Mouse (Mus musculus): ENCODE results near the gene Opa1. TPM values are rescaled to one million over a fixed set of nuclear protein-coding genes. Genes with fewer than 3 reads are reported as not detected.

The Opa1 gene
- polyA plus RNA-seq, 1 experiment from 2014 or later = 43.0 TPM

- no peaks in the 10 kb centered on the region for H3K9me3 ChIP-seq (replicated peaks; ENCODE audit: control insufficient read depth, low read length)
- peak; percentile 93 for DNase-seq (ENCODE audit: low spot score)
- H3K27ac ChIP-seq (ENCODE audit: low read depth, low read length) = no peak overlapping the region
- peak; percentile 12; the same call in 1 of the 2 replicates for ATAC-seq
- no peak overlapping the region for H3K4me2 ChIP-seq (ENCODE audit: low read length)
- no peaks in the 10 kb centered on the region for H3K4me1 ChIP-seq (ENCODE audit: control insufficient read depth, insufficient read depth, low read length)
- 85% methylated on average over 1 of the region's 1 CpGs for WGBS
- no peak overlapping the region for H3K4me3 ChIP-seq (ENCODE audit: low read depth, low read length)
- no peak overlapping the region for H3K9ac ChIP-seq (ENCODE audit: low read length)
- peaks cover 75% of the 10 kb centered on the region for H3K36me3 ChIP-seq (ENCODE audit: control insufficient read depth, insufficient read depth, low read length)
- no peaks in the 10 kb centered on the region for H3K27me3 ChIP-seq (replicated peaks; ENCODE audit: control insufficient read depth, insufficient read depth, low read length)
These were observed 49.9 kb downstream of the Opa1 start for GRCm38 (mm10) chr16:29629053-29629452.

GRCm38 (mm10) chr16:29635780-29636179, 56.6 kb downstream of the Opa1 start:
- Histone ChIP-seq H3K9ac (ENCODE audit: low read length) (no peak overlapping the region), H3K4me1 (ENCODE audit: control insufficient read depth, insufficient read depth, low read length) (no peaks in the 10 kb centered on the region), H3K9me3 (replicated peaks; ENCODE audit: control insufficient read depth, low read length) (no peaks in the 10 kb centered on the region), H3K27ac (ENCODE audit: low read depth, low read length) (no peak overlapping the region), H3K27me3 (replicated peaks; ENCODE audit: control insufficient read depth, insufficient read depth, low read length) (no peaks in the 10 kb centered on the region), H3K36me3 (ENCODE audit: control insufficient read depth, insufficient read depth, low read length) (peaks cover 56% of the 10 kb centered on the region), H3K4me3 (ENCODE audit: low read depth, low read length) (no peak overlapping the region), H3K4me2 (ENCODE audit: low read length) (no peak overlapping the region)
- 7% methylated on average over 4 of the region's 4 CpGs for WGBS
- ATAC-seq = no peak
- peak; percentile 50 for DNase-seq (ENCODE audit: low spot score)

GRCm38 (mm10) chr16:29642376-29642775, 63.2 kb downstream of the Opa1 start:
- Histone ChIP-seq H3K27me3 (replicated peaks; ENCODE audit: control insufficient read depth, insufficient read depth, low read length) (no peaks in the 10 kb centered on the region), H3K27ac (ENCODE audit: low read depth, low read length) (no peak overlapping the region), H3K9ac (ENCODE audit: low read length) (no peak overlapping the region), H3K4me2 (ENCODE audit: low read length) (no peak overlapping the region), H3K9me3 (replicated peaks; ENCODE audit: control insufficient read depth, low read length) (no peaks in the 10 kb centered on the region), H3K4me1 (ENCODE audit: control insufficient read depth, insufficient read depth, low read length) (no peaks in the 10 kb centered on the region; the same call in 1 of the 2 replicates), H3K4me3 (ENCODE audit: low read depth, low read length) (no peak overlapping the region), H3K36me3 (ENCODE audit: control insufficient read depth, insufficient read depth, low read length) (peaks cover 25% of the 10 kb centered on the region)
- DNase-seq (ENCODE audit: low spot score) (peak; percentile 74), ATAC-seq (peak; percentile 87)
- WGBS = 16% methylated on average over 1 of the region's 1 CpGs

GRCm38 (mm10) chr16:29644871-29645270, 65.7 kb downstream of the Opa1 start:
- H3K27me3 ChIP-seq (replicated peaks; ENCODE audit: control insufficient read depth, insufficient read depth, low read length) = no peaks in the 10 kb centered on the region
- ATAC-seq = no peak
- peaks cover 26% of the 10 kb centered on the region for H3K36me3 ChIP-seq (ENCODE audit: control insufficient read depth, insufficient read depth, low read length)
- no peak overlapping the region for H3K4me3 ChIP-seq (ENCODE audit: low read depth, low read length)
- H3K4me1 ChIP-seq (ENCODE audit: control insufficient read depth, insufficient read depth, low read length) = no peaks in the 10 kb centered on the region; the same call in 1 of the 2 replicates
- H3K4me2 ChIP-seq (ENCODE audit: low read length) = no peak overlapping the region
- no peak for DNase-seq (ENCODE audit: low spot score)
- no peak overlapping the region for H3K27ac ChIP-seq (ENCODE audit: low read depth, low read length)
- no peak overlapping the region for H3K9ac ChIP-seq (ENCODE audit: low read length)
- WGBS = 70% methylated on average over 3 of the region's 3 CpGs
- H3K9me3 ChIP-seq (replicated peaks; ENCODE audit: control insufficient read depth, low read length) = no peaks in the 10 kb centered on the region

GRCm38 (mm10) chr16:29646202-29646601, 67.1 kb downstream of the Opa1 start:
- H3K36me3 ChIP-seq (ENCODE audit: control insufficient read depth, insufficient read depth, low read length) = peaks cover 30% of the 10 kb centered on the region
- H3K9ac ChIP-seq (ENCODE audit: low read length) = no peak overlapping the region
- no peak for ATAC-seq
- no peak overlapping the region for H3K4me3 ChIP-seq (ENCODE audit: low read depth, low read length)
- H3K9me3 ChIP-seq (replicated peaks; ENCODE audit: control insufficient read depth, low read length) = no peaks in the 10 kb centered on the region
- H3K27ac ChIP-seq (ENCODE audit: low read depth, low read length) = no peak overlapping the region
- no peak for DNase-seq (ENCODE audit: low spot score)
- H3K4me1 ChIP-seq (ENCODE audit: control insufficient read depth, insufficient read depth, low read length) = no peaks in the 10 kb centered on the region; the same call in 1 of the 2 replicates
- H3K4me2 ChIP-seq (ENCODE audit: low read length) = no peak overlapping the region
- H3K27me3 ChIP-seq (replicated peaks; ENCODE audit: control insufficient read depth, insufficient read depth, low read length) = no peaks in the 10 kb centered on the region

- ATAC-seq = no peak
- H3K27ac ChIP-seq (ENCODE audit: low read depth, low read length) = peak overlapping the region; percentile 34; the same call in 1 of the 2 replicates
- H3K4me2 ChIP-seq (ENCODE audit: low read length) = no peak overlapping the region
- no peak overlapping the region for H3K9ac ChIP-seq (ENCODE audit: low read length)
- H3K27me3 ChIP-seq (replicated peaks; ENCODE audit: control insufficient read depth, insufficient read depth, low read length) = 0 out of 2 replicates have a peak, but pooled peaks cover 3% of the 10 kb centered on the region
- no peak overlapping the region for H3K4me3 ChIP-seq (ENCODE audit: low read depth, low read length)
- H3K36me3 ChIP-seq (ENCODE audit: control insufficient read depth, insufficient read depth, low read length) = peaks cover 10% of the 10 kb centered on the region
- 71% methylated on average over 9 of the region's 9 CpGs for WGBS
- H3K4me1 ChIP-seq (ENCODE audit: control insufficient read depth, insufficient read depth, low read length) = peaks cover 19% of the 10 kb centered on the region
- no peaks in the 10 kb centered on the region for H3K9me3 ChIP-seq (replicated peaks; ENCODE audit: control insufficient read depth, low read length)
- no peak for DNase-seq (ENCODE audit: low spot score)
These were observed 77.2 kb downstream of the Opa1 start for GRCm38 (mm10) chr16:29656187-29656825.

GRCm38 (mm10) chr16:29656901-29657300, 77.8 kb downstream of the Opa1 start:
- 0 out of 2 replicates have a peak, but pooled peaks have one; percentile 19 for ATAC-seq

GRCm38 (mm10) chr16:29657650-29658548, 78.8 kb downstream of the Opa1 start:
- Histone ChIP-seq H3K27me3 (replicated peaks; ENCODE audit: control insufficient read depth, insufficient read depth, low read length) (peaks cover 9% of the 10 kb centered on the region; the same call in 1 of the 2 replicates), H3K4me1 (ENCODE audit: control insufficient read depth, insufficient read depth, low read length) (peaks cover 19% of the 10 kb centered on the region), H3K9ac (ENCODE audit: low read length) (peak overlapping the region; percentile 1; the same call in 1 of the 2 replicates), H3K4me2 (ENCODE audit: low read length) (peak overlapping the region; percentile 44), H3K27ac (ENCODE audit: low read depth, low read length) (peak overlapping the region; percentile 76), H3K4me3 (ENCODE audit: low read depth, low read length) (peak overlapping the region; percentile 10), H3K9me3 (replicated peaks; ENCODE audit: control insufficient read depth, low read length) (no peaks in the 10 kb centered on the region), H3K36me3 (ENCODE audit: control insufficient read depth, insufficient read depth, low read length) (no peaks in the 10 kb centered on the region)
- WGBS = under 1% methylated on average over 18 of the region's 18 CpGs
- ATAC-seq = peak; percentile 88
- peak; percentile 89 for DNase-seq (ENCODE audit: low spot score)

More at GRCm38 (mm10) chr16:29656901-29657300, 77.8 kb downstream of the Opa1 start:
- WGBS = 33% methylated on average over 10 of the region's 10 CpGs
- DNase-seq (ENCODE audit: low spot score) = peak; percentile 54
- H3K4me2 ChIP-seq (ENCODE audit: low read length) = peak overlapping the region; percentile 44; the same call in 1 of the 2 replicates
- H3K36me3 ChIP-seq (ENCODE audit: control insufficient read depth, insufficient read depth, low read length) = peaks cover 6% of the 10 kb centered on the region
- H3K4me1 ChIP-seq (ENCODE audit: control insufficient read depth, insufficient read depth, low read length) = peaks cover 19% of the 10 kb centered on the region
- no peak overlapping the region for H3K9ac ChIP-seq (ENCODE audit: low read length)
- peak overlapping the region; percentile 76; the same call in 1 of the 2 replicates for H3K27ac ChIP-seq (ENCODE audit: low read depth, low read length)
- H3K27me3 ChIP-seq (replicated peaks; ENCODE audit: control insufficient read depth, insufficient read depth, low read length) = 0 out of 2 replicates have a peak, but pooled peaks cover 3% of the 10 kb centered on the region
- H3K9me3 ChIP-seq (replicated peaks; ENCODE audit: control insufficient read depth, low read length) = no peaks in the 10 kb centered on the region
- no peak overlapping the region for H3K4me3 ChIP-seq (ENCODE audit: low read depth, low read length)

Data from forebrain, embryonic 14.5 days (tissue).